8 mouse cellular contexts compared by ENCODE assay signal in the genomic region with DNA sequence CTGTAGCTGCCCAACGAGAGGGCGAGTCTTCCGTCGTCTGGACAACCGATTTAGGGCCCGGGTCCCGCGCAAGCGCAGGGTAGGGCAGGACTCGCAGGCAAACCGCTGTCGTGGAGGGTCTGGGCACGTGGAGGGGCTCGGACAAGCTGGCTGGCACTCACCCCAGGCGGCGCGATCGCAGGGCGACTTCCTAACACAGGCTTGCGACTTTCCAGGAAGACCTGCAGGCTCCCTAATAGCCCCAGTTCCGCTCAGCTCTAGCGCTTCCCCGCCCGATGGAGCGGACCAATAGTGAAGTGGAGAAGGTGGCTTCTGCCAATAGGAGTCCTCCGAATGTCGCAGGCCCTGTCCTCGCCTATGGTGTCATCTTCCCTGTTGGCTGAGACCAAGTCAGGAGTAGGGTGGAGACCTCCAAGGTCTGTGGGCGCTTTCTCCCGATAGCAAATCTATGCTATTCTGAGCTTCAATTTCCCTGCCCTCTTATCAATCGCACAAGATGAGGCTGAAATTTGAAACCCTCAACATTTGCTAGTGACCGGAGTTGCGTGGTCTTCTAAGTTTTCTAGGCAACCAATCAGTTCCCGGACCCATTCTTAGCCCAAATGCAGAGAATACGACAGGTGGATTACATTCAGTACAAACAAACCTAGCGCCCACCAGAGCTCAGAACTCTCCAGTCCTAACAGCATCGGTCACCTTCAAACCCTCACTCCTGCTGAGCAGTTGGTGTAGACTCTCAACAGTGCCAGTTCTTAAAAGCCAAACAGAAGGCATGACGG. TPM values are rescaled to one million over a fixed set of nuclear protein-coding genes. Genes with fewer than 3 reads are reported as not detected.
DNase-seq lines count a peak whose midpoint lies in the region; ATAC-seq and TF ChIP-seq lines count a peak whose summit lies in the region.

No protein-coding gene starts in this region.

- ATAC-seq in embryonic facial prominence, embryonic 15.5 days (ENCODE audit: insufficient number of reproducible peaks, low FRiP score, low TSS enrichment, low read depth) = peak; percentile 98
- peak; percentile 98 for ATAC-seq in kidney, embryonic 15.5 days (replicated peaks; ENCODE audit: low FRiP score)
- peak; percentile 96 for ATAC-seq in limb, embryonic 15.5 days (ENCODE audit: insufficient number of reproducible peaks, low FRiP score, low TSS enrichment, low read depth)
- peak; percentile 96 for ATAC-seq in midbrain, postnatal 0 days (ENCODE audit: low FRiP score)

- peak overlapping the region; percentile 47 for H3K9ac ChIP-seq in embryonic facial prominence, embryonic 15.5 days
- peak overlapping the region; percentile 52 for H3K9ac ChIP-seq in kidney, embryonic 15.5 days
- H3K9ac ChIP-seq in limb, embryonic 15.5 days = peak overlapping the region; percentile 55
- H3K9ac ChIP-seq in midbrain, postnatal 0 days (replicated peaks; ENCODE audit: low read length, poor library complexity, severe bottlenecking) = peak overlapping the region; percentile 44; the same call in 1 of the 2 replicates

- WGBS in embryonic facial prominence, embryonic 15.5 days = 14% methylated on average over 38 of the region's 38 CpGs
- 10% methylated on average over 38 of the region's 38 CpGs for WGBS in heart, embryonic 10.5 days
- 17% methylated on average over 38 of the region's 38 CpGs for WGBS in kidney, embryonic 15.5 days
- WGBS in limb, embryonic 15.5 days = 14% methylated on average over 38 of the region's 38 CpGs
- 16% methylated on average over 38 of the region's 38 CpGs for WGBS in midbrain, postnatal 0 days

- no peaks in the 10 kb centered on the region for H3K9me3 ChIP-seq in embryonic facial prominence, embryonic 15.5 days (replicated peaks)
- H3K9me3 ChIP-seq in heart, embryonic 10.5 days = no peaks in the 10 kb centered on the region
- no peaks in the 10 kb centered on the region for H3K9me3 ChIP-seq in kidney, embryonic 15.5 days (replicated peaks)
- H3K9me3 ChIP-seq in limb, embryonic 15.5 days = no peaks in the 10 kb centered on the region
- no peaks in the 10 kb centered on the region for H3K9me3 ChIP-seq in midbrain, postnatal 0 days (ENCODE audit: low read length)

- H3K4me2 ChIP-seq in embryonic facial prominence, embryonic 15.5 days (replicated peaks) = peak overlapping the region; percentile 49
- peak overlapping the region; percentile 64 for H3K4me2 ChIP-seq in kidney, embryonic 15.5 days
- H3K4me2 ChIP-seq in limb, embryonic 15.5 days = peak overlapping the region; percentile 54
- peak overlapping the region; percentile 51 for H3K4me2 ChIP-seq in midbrain, postnatal 0 days (ENCODE audit: low read depth, low read length, poor library complexity, severe bottlenecking)

- TF ChIP-seq CTCF in bone marrow macrophage, adult 2 months (IDR thresholded peaks at IDR 0.05; ENCODE audit: low read depth, low read length) = no peak
- no peak for TF ChIP-seq CTCF in midbrain, postnatal 0 days (IDR thresholded peaks at IDR 0.05)

- no peaks in the 10 kb centered on the region for H3K27me3 ChIP-seq in embryonic facial prominence, embryonic 15.5 days
- H3K27me3 ChIP-seq in heart, embryonic 10.5 days (ENCODE audit: insufficient read depth, poor library complexity, severe bottlenecking) = no peaks in the 10 kb centered on the region
- H3K27me3 ChIP-seq in kidney, embryonic 15.5 days = no peaks in the 10 kb centered on the region
- no peaks in the 10 kb centered on the region for H3K27me3 ChIP-seq in limb, embryonic 15.5 days
- no peaks in the 10 kb centered on the region for H3K27me3 ChIP-seq in midbrain, postnatal 0 days (ENCODE audit: insufficient read depth, low read length)

- peak; percentile 66 to 68 for DNase-seq in B cell, adult 2 months
- DNase-seq in heart, embryonic 10.5 days (ENCODE audit: low spot score) = peak; percentile 94
- peak; percentile 92 for DNase-seq in midbrain, postnatal 0 days (ENCODE audit: low spot score)
- peak; percentile 60 to 80 for DNase-seq in spleen, postnatal 10 days (ENCODE audit: low spot score in 2 of 2)

- peak; percentile 25; the same call in 1 of the 2 replicates for TF ChIP-seq POLR2A in bone marrow macrophage, adult 2 months (IDR thresholded peaks at IDR 0.05; ENCODE audit: borderline replicate concordance, low read depth, low read length)

- no peaks in the 10 kb centered on the region for H3K36me3 ChIP-seq in embryonic facial prominence, embryonic 15.5 days
- no peaks in the 10 kb centered on the region for H3K36me3 ChIP-seq in heart, embryonic 10.5 days
- H3K36me3 ChIP-seq in kidney, embryonic 15.5 days = no peaks in the 10 kb centered on the region
- no peaks in the 10 kb centered on the region for H3K36me3 ChIP-seq in limb, embryonic 15.5 days
- H3K36me3 ChIP-seq in midbrain, postnatal 0 days (ENCODE audit: insufficient read depth, low read length) = no peaks in the 10 kb centered on the region

- peak overlapping the region; percentile 49 for H3K27ac ChIP-seq in bone marrow macrophage, adult 2 months (ENCODE audit: insufficient read depth, low read depth, low read length)
- no peak overlapping the region for H3K27ac ChIP-seq in embryonic facial prominence, embryonic 15.5 days (replicated peaks)
- peak overlapping the region; percentile 87 for H3K27ac ChIP-seq in heart, embryonic 10.5 days
- peak overlapping the region; percentile 75 for H3K27ac ChIP-seq in kidney, embryonic 15.5 days
- H3K27ac ChIP-seq in limb, embryonic 15.5 days = peak overlapping the region; percentile 43
- peak overlapping the region; percentile 59 for H3K27ac ChIP-seq in midbrain, postnatal 0 days (ENCODE audit: low read depth, low read length)

- H3K4me1 ChIP-seq in bone marrow macrophage, adult 2 months (ENCODE audit: control insufficient read depth, insufficient read depth, low read length) = peaks cover 6% of the 10 kb centered on the region
- no peaks in the 10 kb centered on the region for H3K4me1 ChIP-seq in embryonic facial prominence, embryonic 15.5 days
- H3K4me1 ChIP-seq in heart, embryonic 10.5 days = no peaks in the 10 kb centered on the region
- peaks cover 3% of the 10 kb centered on the region; the same call in 1 of the 2 replicates for H3K4me1 ChIP-seq in kidney, embryonic 15.5 days
- no peaks in the 10 kb centered on the region for H3K4me1 ChIP-seq in limb, embryonic 15.5 days
- no peaks in the 10 kb centered on the region for H3K4me1 ChIP-seq in midbrain, postnatal 0 days (ENCODE audit: insufficient read depth, low read length)

- H3K4me3 ChIP-seq in bone marrow macrophage, adult 2 months (ENCODE audit: insufficient read depth, low read length) = peak overlapping the region; percentile 87
- H3K4me3 ChIP-seq in embryonic facial prominence, embryonic 15.5 days (replicated peaks) = peak overlapping the region; percentile 58
- H3K4me3 ChIP-seq in heart, embryonic 10.5 days = peak overlapping the region; percentile 66
- peak overlapping the region; percentile 59 for H3K4me3 ChIP-seq in kidney, embryonic 15.5 days (replicated peaks)
- H3K4me3 ChIP-seq in limb, embryonic 15.5 days = peak overlapping the region; percentile 55
- peak overlapping the region; percentile 46 for H3K4me3 ChIP-seq in midbrain, postnatal 0 days (ENCODE audit: low read depth, low read length)

RNA-seq across cellular contexts. Expression of a gene that starts 0.5 kb away (rescaled TPM):
- polyA plus RNA-seq in bone marrow macrophage, adult 2 months (2012; ENCODE audit: insufficient read depth, insufficient read length, missing spikeins) = 70.9 and 95.1 TPM in 2 replicates
- polyA plus RNA-seq in embryonic facial prominence, embryonic 15.5 days (2015; fragmentation: Nextera tagmentation; extraction: Ambion mirVana) = 48.0 and 48.6 TPM in 2 replicates
- polyA plus RNA-seq in heart, embryonic 10.5 days (2016; fragmentation: Nextera tagmentation; extraction: Ambion mirVana) = 29.6 and 30.1 TPM in 2 replicates
- polyA plus RNA-seq in kidney, embryonic 15.5 days (2015; fragmentation: Nextera tagmentation; extraction: Ambion mirVana) = 34.1 and 36.9 TPM in 2 replicates
- polyA plus RNA-seq in limb, embryonic 15.5 days (2015; fragmentation: Nextera tagmentation; extraction: Ambion mirVana) = 43.0 and 44.6 TPM in 2 replicates
- 24.7 and 26.6 TPM in 2 replicates for total RNA-seq in midbrain, postnatal 0 days (2014; rRNA removed)
- 22.9 and 26.9 TPM in 2 replicates for polyA plus RNA-seq in midbrain, postnatal 0 days (2015; fragmentation: Nextera tagmentation; extraction: Ambion mirVana)

RNA-seq across cellular contexts. Expression of a gene that starts 13.5 kb away (rescaled TPM):
- 5.5 and 6.9 TPM in 2 replicates for polyA plus RNA-seq in bone marrow macrophage, adult 2 months (2012; ENCODE audit: insufficient read depth, insufficient read length, missing spikeins)
- 10.5 and 11.7 TPM in 2 replicates for polyA plus RNA-seq in embryonic facial prominence, embryonic 15.5 days (2015; fragmentation: Nextera tagmentation; extraction: Ambion mirVana)
- 4.6 and 5.5 TPM in 2 replicates for polyA plus RNA-seq in heart, embryonic 10.5 days (2016; fragmentation: Nextera tagmentation; extraction: Ambion mirVana)
- 6.8 and 8.1 TPM in 2 replicates for polyA plus RNA-seq in kidney, embryonic 15.5 days (2015; fragmentation: Nextera tagmentation; extraction: Ambion mirVana)
- 8.7 and 8.8 TPM in 2 replicates for polyA plus RNA-seq in limb, embryonic 15.5 days (2015; fragmentation: Nextera tagmentation; extraction: Ambion mirVana)
- 59.9 and 68.0 TPM in 2 replicates for total RNA-seq in midbrain, postnatal 0 days (2014; rRNA removed)
- polyA plus RNA-seq in midbrain, postnatal 0 days (2015; fragmentation: Nextera tagmentation; extraction: Ambion mirVana) = 42.3 and 44.4 TPM in 2 replicates

RNA-seq across cellular contexts. Expression of a gene that starts 16.8 kb away (rescaled TPM):
- 5.9 and 6.4 TPM in 2 replicates for polyA plus RNA-seq in bone marrow macrophage, adult 2 months (2012; ENCODE audit: insufficient read depth, insufficient read length, missing spikeins)
- 13.3 and 17.0 TPM in 2 replicates for polyA plus RNA-seq in embryonic facial prominence, embryonic 15.5 days (2015; fragmentation: Nextera tagmentation; extraction: Ambion mirVana)
- polyA plus RNA-seq in heart, embryonic 10.5 days (2016; fragmentation: Nextera tagmentation; extraction: Ambion mirVana) = 10.3 and 11.9 TPM in 2 replicates
- 12.1 and 12.2 TPM in 2 replicates for polyA plus RNA-seq in kidney, embryonic 15.5 days (2015; fragmentation: Nextera tagmentation; extraction: Ambion mirVana)
- polyA plus RNA-seq in limb, embryonic 15.5 days (2015; fragmentation: Nextera tagmentation; extraction: Ambion mirVana) = 13.7 and 14.1 TPM in 2 replicates
- 21.2 and 24.7 TPM in 2 replicates for total RNA-seq in midbrain, postnatal 0 days (2014; rRNA removed)
- polyA plus RNA-seq in midbrain, postnatal 0 days (2015; fragmentation: Nextera tagmentation; extraction: Ambion mirVana) = 17.6 and 20.7 TPM in 2 replicates

RNA-seq across cellular contexts. Expression of a gene that starts 47.1 kb away (rescaled TPM):
- 290 and 322 TPM in 2 replicates for polyA plus RNA-seq in bone marrow macrophage, adult 2 months (2012; ENCODE audit: insufficient read depth, insufficient read length, missing spikeins)
- polyA plus RNA-seq in embryonic facial prominence, embryonic 15.5 days (2015; fragmentation: Nextera tagmentation; extraction: Ambion mirVana) = 390 and 425 TPM in 2 replicates
- 342 and 398 TPM in 2 replicates for polyA plus RNA-seq in heart, embryonic 10.5 days (2016; fragmentation: Nextera tagmentation; extraction: Ambion mirVana)
- polyA plus RNA-seq in kidney, embryonic 15.5 days (2015; fragmentation: Nextera tagmentation; extraction: Ambion mirVana) = 490 and 492 TPM in 2 replicates
- 401 and 409 TPM in 2 replicates for polyA plus RNA-seq in limb, embryonic 15.5 days (2015; fragmentation: Nextera tagmentation; extraction: Ambion mirVana)
- 371 and 394 TPM in 2 replicates for total RNA-seq in midbrain, postnatal 0 days (2014; rRNA removed)
- polyA plus RNA-seq in midbrain, postnatal 0 days (2015; fragmentation: Nextera tagmentation; extraction: Ambion mirVana) = 429 and 432 TPM in 2 replicates

RNA-seq across cellular contexts. Expression of a gene that starts 59.4 kb away (rescaled TPM):
- polyA plus RNA-seq in bone marrow macrophage, adult 2 months (2012; ENCODE audit: insufficient read depth, insufficient read length, missing spikeins) = 10.5 and 13.8 TPM in 2 replicates
- 38.3 and 40.6 TPM in 2 replicates for polyA plus RNA-seq in embryonic facial prominence, embryonic 15.5 days (2015; fragmentation: Nextera tagmentation; extraction: Ambion mirVana)
- 30.3 and 40.3 TPM in 2 replicates for polyA plus RNA-seq in heart, embryonic 10.5 days (2016; fragmentation: Nextera tagmentation; extraction: Ambion mirVana)
- polyA plus RNA-seq in kidney, embryonic 15.5 days (2015; fragmentation: Nextera tagmentation; extraction: Ambion mirVana) = 39.7 and 40.4 TPM in 2 replicates
- polyA plus RNA-seq in limb, embryonic 15.5 days (2015; fragmentation: Nextera tagmentation; extraction: Ambion mirVana) = 37.8 and 40.4 TPM in 2 replicates
- 39.6 and 39.9 TPM in 2 replicates for total RNA-seq in midbrain, postnatal 0 days (2014; rRNA removed)
- polyA plus RNA-seq in midbrain, postnatal 0 days (2015; fragmentation: Nextera tagmentation; extraction: Ambion mirVana) = 35.4 and 39.9 TPM in 2 replicates
